Mouse (Mus musculus) thymus, adult 2 months (tissue): ENCODE measurements around the gene Jpt2.
"Not testable (repeated sequence)": the region's sequence is repeated elsewhere in the genome, so short reads cannot be mapped to it uniquely, and the experiment has no call there.

Experiments
- CTCF ChIP-seq: fragments of 200-500 bp; IDR thresholded peaks from 2 replicates; pipeline ENCODE4 v1.5.1; 2012; ENCODE audit warnings: mild to moderate bottlenecking, control low read depth, low read length, moderate library complexity, borderline replicate concordance; ENCODE audit not compliant: control insufficient read depth, poor library complexity, insufficient read depth; ENCODE audit errors: extremely low read depth
- POLR2A ChIP-seq: fragments of 200-500 bp; IDR thresholded peaks from 2 replicates; pipeline ENCODE4 v1.6.1; 2012; ENCODE audit warnings: mild to moderate bottlenecking, low read length, control low read depth, moderate library complexity; ENCODE audit not compliant: control insufficient read depth, poor library complexity, insufficient read depth; ENCODE audit errors: extremely low read depth

DNA sequence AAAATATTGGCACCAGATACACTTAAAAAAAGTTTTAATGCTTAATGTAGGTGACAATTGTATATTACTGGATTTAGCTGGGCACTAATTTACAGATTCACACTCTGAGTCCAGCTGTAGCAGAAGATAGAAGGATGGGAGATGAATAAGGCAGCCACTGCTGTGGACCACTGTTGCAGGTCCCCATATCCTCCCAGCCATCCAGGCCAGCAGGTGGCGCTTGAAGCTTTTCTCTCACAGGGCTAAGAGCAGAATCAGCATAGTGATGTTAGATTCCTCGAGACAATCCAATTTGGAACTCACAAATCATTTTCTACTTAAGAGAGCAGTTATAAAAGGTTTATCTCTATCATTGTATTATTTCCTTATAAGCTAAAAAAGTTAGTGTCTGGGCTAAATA, 18.0 kb downstream of the Jpt2 start:
- not testable (repeated sequence) for TF ChIP-seq CTCF, POLR2A
